Mouse (Mus musculus) E14TG2a.4 (cell line): ENCODE measurements at regions not wholly inside any gene's neighbourhood (a gene's known extent, or its start where the extent isn't known, plus 50 kb on each side); places are given as distances from the start of the nearest gene placed in this dataset.

Experiments
- CTCF ChIP-seq: conservative IDR thresholded peaks from 2 replicates; pipeline ENCODE4 v1.5.1; 2014; ENCODE audit warnings: low read length
- POU5F1 ChIP-seq: IDR thresholded peaks from 2 replicates; pipeline ENCODE4 v1.6.1; 2014; ENCODE audit warnings: low read length, borderline replicate concordance

DNA sequence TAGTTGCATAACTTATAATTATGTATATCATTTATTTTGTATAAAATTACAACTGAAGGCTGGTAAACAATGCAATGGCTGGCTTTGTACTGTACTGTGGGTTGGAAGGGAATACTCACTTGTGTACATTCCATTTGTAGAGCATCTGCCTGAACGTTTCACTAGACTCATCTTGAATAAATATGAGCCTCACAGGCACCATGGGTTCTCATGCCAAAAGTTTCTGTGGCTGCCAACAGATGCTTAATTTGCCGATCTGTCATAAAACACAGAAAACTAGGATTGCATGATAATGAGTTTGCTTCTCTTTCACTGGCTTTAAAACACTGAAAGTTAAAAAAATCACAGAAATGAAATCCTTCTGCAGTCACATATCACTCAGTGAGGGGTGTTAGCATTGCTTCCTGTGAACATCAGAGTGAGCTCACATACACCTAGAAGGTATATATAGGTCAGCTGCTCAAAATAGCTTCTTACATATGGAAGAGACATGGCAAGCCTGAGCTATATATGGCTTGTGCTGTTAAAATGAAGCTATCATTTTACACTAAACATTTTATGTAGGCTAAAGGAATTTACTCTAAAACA, 152.9 kb upstream of the Arhgap24 start:
- no peak for TF ChIP-seq CTCF
- no peak for TF ChIP-seq POU5F1
